Mouse (Mus musculus): ENCODE data around the gene Cope.

Cope gene

GRCm38 (mm10) chr8:70302358-70302890 is at the start of gene Cope, which contains the start of gene Ddx49:
TSS of gene Cope (plus strand) at chr8:70302518.
TSS of gene Ddx49 (minus strand) at chr8:70302489.
- peak; percentile 96 for DNase-seq (ENCODE audit: low read depth, low spot score)

GRCm38 (mm10) chr8:70254628-70255027 is 47.7 kb upstream of the Cope start:
- DNase-seq (ENCODE audit: low read depth, low spot score) = no peak

- DNase-seq (ENCODE audit: low read depth, low spot score) = no peak
Observed at GRCm38 (mm10) chr8:70257456-70257855, 44.9 kb upstream of the Cope start.

GRCm38 (mm10) chr8:70258600-70258999 is 43.7 kb upstream of the Cope start:
- DNase-seq (ENCODE audit: low read depth, low spot score) = no peak

GRCm38 (mm10) chr8:70259043-70259442 is 43.3 kb upstream of the Cope start:
- no peak for DNase-seq (ENCODE audit: low read depth, low spot score)

- DNase-seq (ENCODE audit: low read depth, low spot score) = no peak
Observed at GRCm38 (mm10) chr8:70267674-70268073, 34.6 kb upstream of the Cope start.

- no peak for DNase-seq (ENCODE audit: low read depth, low spot score)
Observed at GRCm38 (mm10) chr8:70268311-70268710, 34.0 kb upstream of the Cope start.

- DNase-seq (ENCODE audit: low read depth, low spot score) = no peak
Observed at GRCm38 (mm10) chr8:70268799-70269565, 33.3 kb upstream of the Cope start.

GRCm38 (mm10) chr8:70272949-70273348 is 29.4 kb upstream of the Cope start:
- no peak for DNase-seq (ENCODE audit: low read depth, low spot score)

GRCm38 (mm10) chr8:70274350-70274749 is 28.0 kb upstream of the Cope start:
- DNase-seq (ENCODE audit: low read depth, low spot score) = no peak

GRCm38 (mm10) chr8:70276476-70276875 is 25.8 kb upstream of the Cope start:
- no peak for DNase-seq (ENCODE audit: low read depth, low spot score)

GRCm38 (mm10) chr8:70278175-70278574 is 24.1 kb upstream of the Cope start:
- DNase-seq (ENCODE audit: low read depth, low spot score) = no peak

GRCm38 (mm10) chr8:70279266-70279665 is 23.1 kb upstream of the Cope start:
- no peak for DNase-seq (ENCODE audit: low read depth, low spot score)

- no peak for DNase-seq (ENCODE audit: low read depth, low spot score)
Observed at GRCm38 (mm10) chr8:70281001-70281400, 21.3 kb upstream of the Cope start.

GRCm38 (mm10) chr8:70282603-70283135 is 19.6 kb upstream of the Cope start, which contains the start of gene Homer3:
TSS of gene Homer3 (plus strand) at chr8:70282827.
- DNase-seq (ENCODE audit: low read depth, low spot score) = peak; percentile 91

GRCm38 (mm10) chr8:70283136-70284077 is 18.9 kb upstream of the Cope start:
- no peak for DNase-seq (ENCODE audit: low read depth, low spot score)

GRCm38 (mm10) chr8:70284421-70284820 is 17.9 kb upstream of the Cope start:
- no peak for DNase-seq (ENCODE audit: low read depth, low spot score)

- no peak for DNase-seq (ENCODE audit: low read depth, low spot score)
Observed at GRCm38 (mm10) chr8:70285304-70285703, 17.0 kb upstream of the Cope start.

GRCm38 (mm10) chr8:70286737-70287136 is 15.6 kb upstream of the Cope start:
- DNase-seq (ENCODE audit: low read depth, low spot score) = no peak

- DNase-seq (ENCODE audit: low read depth, low spot score) = no peak
Observed at GRCm38 (mm10) chr8:70293988-70294405, 8.3 kb upstream of the Cope start.

GRCm38 (mm10) chr8:70300881-70301280 is 1.4 kb upstream of the Cope start:
- DNase-seq (ENCODE audit: low read depth, low spot score) = no peak

- DNase-seq (ENCODE audit: low read depth, low spot score) = no peak
Observed at GRCm38 (mm10) chr8:70302901-70303300, 583 bp downstream of the Cope start.

Data from forelimb bud, embryonic 11.5 days (tissue).